Mouse (Mus musculus) cerebellum, adult 2 months (tissue): ENCODE measurements at regions not wholly inside any gene's neighbourhood (a gene's known extent, or its start where the extent isn't known, plus 50 kb on each side); places are given as distances from the start of the nearest gene placed in this dataset.

ENCODE experiments used
- CTCF ChIP-seq: fragments of 200-500 bp; IDR thresholded peaks from 2 replicates; pipeline ENCODE4 v1.5.1; 2011; ENCODE audit warnings: low read depth, mild to moderate bottlenecking, control low read depth, low read length, moderate library complexity, borderline replicate concordance; ENCODE audit not compliant: insufficient read depth
- POLR2A ChIP-seq: fragments of 200-500 bp; IDR thresholded peaks from 2 replicates; pipeline ENCODE4 v1.6.1; 2011; ENCODE audit warnings: low read length, control low read depth, borderline replicate concordance; ENCODE audit not compliant: insufficient read depth

GRCm38 (mm10) chr15:7039825-7040224 is 50.6 kb upstream of the Lifr start:
- TF ChIP-seq POLR2A (no peak), CTCF (no peak)
